Mouse (Mus musculus) E14TG2a.4 (cell line): ENCODE data around the gene Nup210.

Experiments
- CTCF ChIP-seq: conservative IDR thresholded peaks from 2 replicates; pipeline ENCODE4 v1.5.1; 2014; ENCODE audit warnings: low read length
- POU5F1 ChIP-seq: IDR thresholded peaks from 2 replicates; pipeline ENCODE4 v1.6.1; 2014; ENCODE audit warnings: low read length, borderline replicate concordance

- TF ChIP-seq CTCF (no peak), POU5F1 (no peak)
Observed at GRCm38 (mm10) chr6:91152892-91153548, 36.4 kb upstream of the Nup210 start.
